Mouse (Mus musculus) granulocyte monocyte progenitor cell, adult 5-6 weeks (primary cell): ENCODE measurements at regions not wholly inside any gene's neighbourhood (a gene's known extent, or its start where the extent isn't known, plus 50 kb on each side); places are given as distances from the start of the nearest gene placed in this dataset.

Experiments
- ATAC-seq: replicated peaks from 2 replicates; pipeline ENCODE4 v1.8.0; 2016; ENCODE audit warnings: mild to moderate bottlenecking, moderate TSS enrichment, inconsistent platforms; ENCODE audit not compliant: poor library complexity, severe bottlenecking

DNA sequence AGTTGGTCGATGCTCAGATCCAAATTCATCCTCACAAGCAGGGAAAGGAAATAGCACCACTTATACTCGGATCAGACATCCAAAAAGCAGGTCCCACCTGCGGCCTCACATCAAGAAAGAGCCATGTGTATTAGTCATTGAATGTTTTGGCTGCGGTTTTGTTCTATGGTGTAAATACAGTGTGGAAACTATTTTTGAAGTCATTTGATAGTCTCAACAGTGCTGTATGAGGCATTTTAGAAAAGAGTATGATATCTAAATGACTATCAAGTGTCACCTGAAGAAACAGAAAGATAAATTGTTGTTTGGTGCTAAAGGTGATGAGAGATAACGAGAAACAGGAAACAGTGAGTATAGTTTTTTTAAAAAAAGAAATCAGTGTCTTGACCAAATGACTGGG lies 74.7 kb downstream of the Cep44 start:
- no peak for ATAC-seq

DNA sequence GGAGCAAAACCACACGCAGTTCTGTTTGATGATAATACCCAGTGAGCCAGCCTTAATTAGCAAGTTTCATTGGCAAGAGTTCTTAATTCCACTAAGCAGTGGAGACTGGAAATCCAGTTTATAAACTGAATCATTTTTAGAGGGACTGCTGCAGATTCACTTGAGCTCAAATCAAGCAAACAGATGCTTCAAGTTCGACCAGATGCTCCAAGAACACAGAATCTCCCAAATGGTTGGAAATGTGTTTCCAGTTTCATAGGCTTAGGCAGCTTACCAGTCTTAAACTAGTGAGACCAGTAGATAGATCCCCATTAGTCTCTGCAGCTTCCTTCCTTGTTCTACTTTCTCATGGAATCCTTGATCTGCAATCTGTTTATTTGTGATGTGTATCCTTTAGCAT lies 75.7 kb downstream of the Cep44 start:
- ATAC-seq, result no peak

DNA sequence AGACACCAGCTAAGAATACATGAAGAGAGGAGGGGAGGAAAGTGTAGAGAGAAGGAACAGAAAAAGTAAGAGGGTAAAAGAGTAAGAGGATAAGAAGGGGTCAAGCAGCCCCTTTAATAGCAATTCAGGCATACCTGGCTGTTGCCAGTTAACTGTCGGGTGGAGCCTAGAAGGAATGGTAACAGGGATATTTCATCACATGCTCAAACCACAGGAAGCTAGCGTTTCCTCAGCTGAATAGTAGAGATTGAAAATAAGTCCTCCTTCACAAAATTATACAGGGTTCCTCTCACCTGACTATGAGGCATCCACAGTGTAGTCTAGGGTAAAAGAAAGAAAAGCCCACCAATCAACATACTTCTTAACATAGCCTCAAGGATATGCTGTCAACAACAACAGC lies 76.5 kb downstream of the Cep44 start:
- ATAC-seq, result peak; percentile 66

DNA sequence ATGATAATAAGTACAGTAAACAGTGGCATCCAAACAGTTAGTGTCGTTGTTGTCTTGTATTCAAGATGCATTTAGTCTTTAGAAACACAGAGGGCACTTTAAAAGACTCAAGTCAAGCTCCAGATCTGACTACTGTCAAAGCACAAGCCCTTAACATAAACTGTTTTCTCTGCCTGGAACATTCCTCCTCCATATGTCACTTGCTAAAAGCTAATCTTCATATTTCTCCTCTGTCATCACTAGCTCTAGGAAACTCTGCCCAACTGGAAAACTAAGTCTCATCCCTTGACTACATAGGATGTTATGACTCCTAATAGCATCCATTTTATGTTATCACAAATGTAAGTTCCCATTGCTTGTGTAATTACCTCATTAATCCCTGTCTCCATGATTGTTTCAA lies 85.8 kb downstream of the Cep44 start:
- ATAC-seq, result no peak

DNA sequence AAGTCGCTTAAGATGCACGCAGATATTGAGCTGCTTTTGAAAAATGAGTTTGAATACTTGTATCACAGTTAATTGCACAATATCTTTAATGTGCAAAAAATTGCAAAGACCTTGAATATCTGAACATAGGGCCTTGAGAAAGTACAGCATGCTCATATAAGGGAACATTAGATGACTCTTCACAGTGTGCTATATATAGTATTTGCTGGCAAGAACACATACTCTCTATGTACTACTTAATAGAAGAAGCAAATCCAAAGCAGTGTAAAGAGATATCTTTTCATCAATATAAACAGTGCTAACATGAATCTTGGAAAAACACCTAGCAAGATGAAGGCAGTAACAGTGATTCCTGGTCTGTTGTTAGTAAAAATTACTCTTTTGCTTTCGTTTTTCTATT lies 99.9 kb downstream of the Cep44 start:
- no peak for ATAC-seq

DNA sequence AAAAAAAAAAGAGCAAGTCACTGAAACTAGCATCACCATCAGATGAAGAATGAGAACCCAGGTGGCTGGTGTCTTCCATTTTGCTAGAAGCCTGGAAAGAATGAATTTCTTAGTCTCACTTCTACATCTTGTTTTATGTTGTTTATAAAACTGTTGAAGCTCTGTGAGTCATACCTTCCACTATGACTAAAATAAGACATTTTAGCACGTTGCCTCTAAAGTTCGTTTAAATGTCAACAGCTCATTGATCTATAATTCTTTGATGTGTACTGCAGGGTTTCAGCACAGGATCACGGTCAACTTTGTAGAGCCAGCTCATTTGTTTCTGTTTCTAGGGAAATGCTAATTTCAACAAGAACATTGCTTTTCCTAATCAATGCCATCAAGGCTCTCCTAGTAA lies 107.2 kb downstream of the Cep44 start:
- no peak for ATAC-seq

GRCm38 (mm10) chr8:56439417-56439816 lies 111.4 kb downstream of the Cep44 start:
- peak; percentile 100 for ATAC-seq

GRCm38 (mm10) chr8:56434826-56435225 lies 116.0 kb downstream of the Cep44 start:
- no peak for ATAC-seq

DNA sequence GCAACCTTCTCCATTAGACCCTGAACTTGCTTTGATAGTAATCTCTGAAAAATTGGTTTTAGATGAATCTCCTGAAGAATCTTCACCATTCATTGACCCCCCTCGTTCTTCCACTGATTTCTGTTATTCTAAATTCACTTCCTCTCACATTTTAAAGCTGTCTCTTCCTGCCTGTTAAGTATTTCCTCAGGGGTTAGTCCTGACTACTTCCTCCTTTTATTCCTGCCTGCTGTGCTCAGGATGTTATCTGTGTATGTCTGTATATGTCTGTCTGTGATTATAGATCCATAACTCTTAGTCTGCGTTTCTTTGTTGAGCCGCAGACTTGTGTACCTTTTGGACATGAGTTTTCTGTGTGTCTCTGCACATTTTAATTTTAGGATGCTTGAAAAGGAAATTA lies 117.6 kb downstream of the Hpgd start:
- peak; percentile 79 for ATAC-seq

- ATAC-seq, result no peak
Measured at GRCm38 (mm10) chr8:56410412-56410811, 116.0 kb downstream of the Hpgd start.

GRCm38 (mm10) chr8:56407267-56407666 lies 112.9 kb downstream of the Hpgd start:
- ATAC-seq, result no peak

- ATAC-seq, result no peak
Measured at GRCm38 (mm10) chr8:56406317-56406716, 111.9 kb downstream of the Hpgd start.

DNA sequence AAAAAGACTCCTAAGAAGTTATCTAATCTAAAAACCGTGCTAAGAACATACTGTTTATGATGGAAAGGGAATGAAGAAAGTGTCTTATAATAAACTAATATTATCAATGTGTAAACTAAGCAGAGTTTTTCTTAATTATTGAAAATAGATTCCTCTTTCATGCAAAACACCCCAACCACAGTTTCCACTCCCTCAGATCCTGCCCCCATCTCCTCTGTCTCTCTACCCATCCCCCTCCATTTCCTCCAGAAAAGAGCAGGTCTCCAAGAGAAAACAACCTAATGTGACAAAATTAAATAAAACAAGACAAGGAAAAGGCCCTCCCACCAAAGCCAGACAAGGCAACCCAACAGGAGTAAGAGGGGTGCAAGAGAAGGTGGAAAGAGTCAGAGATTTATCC lies 103.2 kb downstream of the Hpgd start:
- no peak for ATAC-seq

DNA sequence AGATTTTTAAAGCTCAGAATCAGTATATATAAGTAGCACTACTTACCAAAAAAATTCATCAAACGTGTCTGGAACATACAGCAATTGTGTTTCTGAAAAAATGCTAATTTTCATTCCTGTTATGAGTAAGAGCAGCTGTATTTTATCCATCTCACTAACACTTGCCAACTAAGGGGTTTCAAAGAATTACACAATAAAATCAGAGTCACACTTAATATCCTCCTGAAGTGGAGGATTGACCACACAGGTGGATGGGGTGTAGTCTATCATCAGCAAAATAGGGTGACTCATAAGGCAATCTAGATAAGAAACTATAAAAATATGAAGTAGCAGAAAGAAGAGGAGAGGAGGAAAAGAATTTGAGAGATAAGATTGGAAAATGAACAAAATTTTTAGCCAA lies 102.0 kb downstream of the Hpgd start:
- no peak for ATAC-seq

GRCm38 (mm10) chr8:56392626-56393025 lies 98.2 kb downstream of the Hpgd start:
- no peak for ATAC-seq

DNA sequence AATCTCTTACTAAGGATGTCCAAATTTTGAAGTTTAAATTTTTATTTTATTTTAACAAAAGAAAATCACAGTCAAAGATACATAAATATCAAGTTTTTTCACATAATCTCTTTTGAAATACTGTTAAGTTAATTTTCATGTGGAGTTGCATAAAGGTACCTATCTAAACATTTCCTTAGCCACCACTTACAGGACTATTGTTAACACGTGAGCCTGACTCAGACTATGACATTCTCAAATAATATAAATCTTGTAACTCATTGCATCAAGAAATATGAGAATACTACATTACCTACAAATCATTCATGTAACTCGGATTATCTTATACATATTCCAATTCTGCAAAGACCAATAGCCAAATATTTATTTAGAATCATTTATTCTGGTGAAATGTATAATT lies 97.8 kb downstream of the Hpgd start:
- ATAC-seq, result no peak
